Mouse (Mus musculus): ENCODE data around the gene Txndc9. TPM values are rescaled to one million over a fixed set of nuclear protein-coding genes. Genes with fewer than 3 reads are reported as not detected.

The Txndc9 gene
- polyA plus RNA-seq, 1 experiment: 4.0 TPM

- Histone ChIP-seq H3K4me3 (ENCODE audit: low read depth, low read length) (no peak overlapping the region), H3K36me3 (ENCODE audit: control insufficient read depth, insufficient read depth, low read length) (no peaks in the 10 kb centered on the region), H3K27me3 (ENCODE audit: control insufficient read depth, insufficient read depth, low read length) (no peaks in the 10 kb centered on the region), H3K27ac (ENCODE audit: insufficient read depth, low read depth, low read length) (no peak overlapping the region), H3K4me1 (ENCODE audit: control insufficient read depth, insufficient read depth, insufficient read length, low read length) (peaks cover 2% of the 10 kb centered on the region; the same call in 1 of the 2 replicates)
- no peak for TF ChIP-seq CTCF (IDR thresholded peaks at IDR 0.05; ENCODE audit: extremely low read depth, insufficient read length, insufficient replicate concordance, low read depth, low read length)
- TF ChIP-seq POLR2A (IDR thresholded peaks at IDR 0.05; ENCODE audit: low read depth, low read length): no peak
- 11% methylated on average over 3 of the region's 3 CpGs for WGBS
Observed at GRCm38 (mm10) chr1:37956690-37957431, 40.8 kb downstream of the Txndc9 start.

DNA sequence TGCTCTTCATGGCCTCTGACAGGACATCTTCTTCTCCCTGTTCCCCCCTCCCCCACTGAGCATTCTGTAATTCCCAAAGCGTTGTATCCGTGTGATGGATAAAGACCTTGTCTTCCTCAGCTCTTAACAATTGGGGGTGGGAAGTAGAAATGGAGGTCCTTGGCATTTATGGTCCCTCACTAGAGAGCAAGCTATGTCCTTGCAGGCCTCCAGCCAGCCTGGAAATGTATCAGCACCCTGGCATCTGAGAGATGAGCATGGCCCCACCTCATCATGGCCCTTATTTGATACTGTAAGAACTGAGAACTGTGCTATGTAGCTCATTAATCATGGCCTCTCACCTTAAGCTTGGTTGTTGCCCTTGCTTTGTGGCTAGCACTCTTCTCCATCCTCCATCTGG lies 42.4 kb downstream of the Txndc9 start:
- Histone ChIP-seq H3K4me3 (ENCODE audit: low read depth, low read length) (no peak overlapping the region), H3K4me1 (ENCODE audit: control insufficient read depth, insufficient read depth, insufficient read length, low read length) (peaks cover 2% of the 10 kb centered on the region; the same call in 1 of the 2 replicates), H3K27me3 (ENCODE audit: control insufficient read depth, insufficient read depth, low read length) (no peaks in the 10 kb centered on the region), H3K36me3 (ENCODE audit: control insufficient read depth, insufficient read depth, low read length) (no peaks in the 10 kb centered on the region), H3K27ac (ENCODE audit: insufficient read depth, low read depth, low read length) (no peak overlapping the region)
- no peak for TF ChIP-seq CTCF (IDR thresholded peaks at IDR 0.05; ENCODE audit: extremely low read depth, insufficient read length, insufficient replicate concordance, low read depth, low read length)
- no peak for TF ChIP-seq POLR2A (IDR thresholded peaks at IDR 0.05; ENCODE audit: low read depth, low read length)
- WGBS: 96% methylated on average over 2 of the region's 2 CpGs

GRCm38 (mm10) chr1:37954786-37955185 lies 42.9 kb downstream of the Txndc9 start:
- Histone ChIP-seq H3K36me3 (ENCODE audit: control insufficient read depth, insufficient read depth, low read length) (no peaks in the 10 kb centered on the region), H3K27ac (ENCODE audit: insufficient read depth, low read depth, low read length) (no peak overlapping the region), H3K4me3 (ENCODE audit: low read depth, low read length) (no peak overlapping the region), H3K27me3 (ENCODE audit: control insufficient read depth, insufficient read depth, low read length) (no peaks in the 10 kb centered on the region), H3K4me1 (ENCODE audit: control insufficient read depth, insufficient read depth, insufficient read length, low read length) (peaks cover 2% of the 10 kb centered on the region; the same call in 1 of the 2 replicates)
- WGBS: 51% methylated on average over 7 of the region's 7 CpGs
- no peak for TF ChIP-seq POLR2A (IDR thresholded peaks at IDR 0.05; ENCODE audit: low read depth, low read length)
- no peak for TF ChIP-seq CTCF (IDR thresholded peaks at IDR 0.05; ENCODE audit: extremely low read depth, insufficient read length, insufficient replicate concordance, low read depth, low read length)

DNA sequence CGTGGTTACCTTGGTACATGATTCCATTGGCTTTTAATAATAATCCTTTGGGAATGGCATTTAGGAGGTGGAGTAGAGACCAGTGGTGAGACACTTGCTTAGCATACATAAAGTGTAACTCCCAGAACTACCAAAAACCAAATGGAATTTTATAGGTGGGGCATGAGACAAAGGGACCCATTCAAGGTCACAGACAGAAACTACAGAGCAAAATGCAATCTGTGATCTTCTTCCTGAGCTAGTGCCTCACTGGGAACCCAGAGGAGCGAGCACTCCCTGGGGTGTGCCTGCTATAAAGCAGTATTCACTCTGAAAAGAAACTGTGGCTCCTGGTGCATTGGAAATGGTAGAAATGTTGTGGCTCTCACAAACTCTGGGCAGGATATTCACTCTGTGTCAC lies 48.8 kb downstream of the Txndc9 start:
- Histone ChIP-seq H3K27me3 (ENCODE audit: control insufficient read depth, insufficient read depth, low read length) (no peaks in the 10 kb centered on the region), H3K4me1 (ENCODE audit: control insufficient read depth, insufficient read depth, insufficient read length, low read length) (no peaks in the 10 kb centered on the region; the same call in 1 of the 2 replicates), H3K36me3 (ENCODE audit: control insufficient read depth, insufficient read depth, low read length) (no peaks in the 10 kb centered on the region), H3K4me3 (ENCODE audit: low read depth, low read length) (no peak overlapping the region), H3K27ac (ENCODE audit: insufficient read depth, low read depth, low read length) (no peak overlapping the region)
- no peak for TF ChIP-seq POLR2A (IDR thresholded peaks at IDR 0.05; ENCODE audit: low read depth, low read length)
- WGBS: 51% methylated on average over 2 of the region's 2 CpGs

Other genes starting within 250 kb of the Txndc9 start
- gene Tsga10, start 131.5 kb downstream of the Txndc9 start, polyA plus RNA-seq (2012; rRNA removed): 0.10 TPM in 1 of 2 replicates, not detected in the other
- 0.37 and 0.62 TPM in 2 replicates for gene Lipt1, start 126.2 kb downstream of the Txndc9 start, polyA plus RNA-seq (2012; rRNA removed)
- gene Mitd1, start 107.5 kb downstream of the Txndc9 start, polyA plus RNA-seq (2012; rRNA removed): 1.2 and 2.5 TPM in 2 replicates
- gene Mrpl30, start 107.4 kb downstream of the Txndc9 start, polyA plus RNA-seq (2012; rRNA removed): 16.0 and 25.2 TPM in 2 replicates
- not detected in 2 replicates for gene Lyg2, start 81.4 kb downstream of the Txndc9 start, polyA plus RNA-seq (2012; rRNA removed)
- not detected in 2 replicates for gene Lyg1, start 40.1 kb downstream of the Txndc9 start, polyA plus RNA-seq (2012; rRNA removed)
- gene Eif5b, start 117 bp upstream of the Txndc9 start, polyA plus RNA-seq (2012; rRNA removed): 0.58 and 1.0 TPM in 2 replicates
- gene Rev1, start 131.9 kb upstream of the Txndc9 start, polyA plus RNA-seq (2012; rRNA removed): 1.4 and 1.5 TPM in 2 replicates